Mouse (Mus musculus) spleen, postnatal 4 days (tissue): ENCODE results near the gene Snrpc.

Experiments
- DNase-seq, 2 experiments: peaks; one replicate each; pipeline ENCODE4 v3.0.0; 2022; ENCODE audit warnings: low spot score in 2 of 2

The Snrpc gene

DNA sequence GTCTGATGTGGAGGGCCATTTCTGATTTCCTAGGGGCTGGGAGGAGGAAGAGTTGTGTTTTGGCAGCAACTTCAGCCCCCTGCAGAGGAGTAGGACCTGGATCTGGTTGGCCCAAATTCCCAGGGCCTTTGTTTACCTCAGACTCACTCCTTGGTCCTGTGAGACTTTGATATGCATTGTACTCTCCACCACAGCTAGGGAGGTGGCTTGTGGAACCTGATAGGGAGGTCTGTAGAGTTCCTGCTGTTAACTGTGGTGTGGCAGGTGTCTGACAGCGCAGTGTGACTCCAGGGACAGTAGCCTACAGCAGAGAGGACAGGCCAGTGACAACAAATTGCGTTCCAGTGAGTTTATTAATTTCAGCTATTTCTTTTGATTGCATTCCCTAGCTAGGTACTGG lies 21.2 kb downstream of the Snrpc start:
- DNase-seq = no peak

DNA sequence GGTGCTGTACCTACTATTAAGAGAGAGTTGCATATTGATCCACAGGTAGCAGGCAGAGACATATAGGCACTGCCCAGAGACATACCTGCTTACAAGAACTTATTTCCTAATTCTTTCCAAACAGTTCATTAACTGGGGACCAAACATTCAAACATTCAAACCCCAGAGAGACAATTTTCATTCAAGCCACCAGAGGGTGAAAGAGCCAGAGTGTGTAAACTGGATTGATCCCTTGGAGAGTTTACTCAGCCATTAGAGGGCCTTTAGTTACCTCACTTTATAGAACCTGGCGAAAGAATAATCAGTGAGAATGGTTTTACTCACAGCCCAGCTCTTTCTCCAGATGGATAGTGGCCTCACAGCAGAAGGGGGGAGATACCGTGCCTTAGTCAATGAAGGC lies 27.5 kb downstream of the Snrpc start:
- no peak for DNase-seq

DNA sequence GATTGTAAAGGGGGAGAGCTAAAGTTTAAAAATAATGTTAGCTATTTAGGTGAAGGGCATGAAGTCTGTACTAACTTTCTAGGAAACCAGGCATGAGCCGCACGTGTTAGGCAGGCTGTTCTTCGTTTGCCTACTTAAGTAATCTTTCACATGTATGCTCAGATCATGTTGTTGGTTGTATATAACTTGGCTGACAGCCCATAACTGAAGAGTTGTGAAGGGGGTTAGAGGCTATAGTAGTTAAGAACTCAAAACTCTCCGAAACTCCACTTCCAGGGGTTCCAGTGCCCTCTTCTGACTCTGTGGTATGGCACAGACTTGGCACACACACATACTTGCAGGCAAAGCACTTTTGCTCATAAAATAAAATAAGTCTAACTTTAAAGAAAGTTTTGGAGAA lies 28.8 kb downstream of the Snrpc start:
- DNase-seq = no peak

DNA sequence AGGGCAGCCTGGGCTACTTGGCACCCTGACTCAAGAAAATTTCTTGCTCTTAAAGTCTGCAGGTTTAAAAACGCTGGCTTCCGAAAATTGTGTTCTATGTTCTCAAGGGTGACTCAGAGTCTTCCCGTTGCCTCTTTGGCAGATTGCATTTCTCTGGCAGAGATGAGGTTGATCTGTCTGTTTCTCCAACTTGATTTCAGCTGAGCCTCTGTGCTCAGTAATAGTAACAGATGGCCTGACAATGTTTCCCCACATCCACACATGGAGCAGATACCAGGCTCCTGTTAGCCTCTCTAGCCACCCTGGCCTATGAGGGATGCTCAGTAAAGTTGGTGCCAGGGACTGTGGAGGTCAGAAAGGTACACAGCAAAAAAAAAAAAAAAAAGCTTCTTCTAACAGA lies 33.9 kb downstream of the Snrpc start:
- DNase-seq = no peak

DNA sequence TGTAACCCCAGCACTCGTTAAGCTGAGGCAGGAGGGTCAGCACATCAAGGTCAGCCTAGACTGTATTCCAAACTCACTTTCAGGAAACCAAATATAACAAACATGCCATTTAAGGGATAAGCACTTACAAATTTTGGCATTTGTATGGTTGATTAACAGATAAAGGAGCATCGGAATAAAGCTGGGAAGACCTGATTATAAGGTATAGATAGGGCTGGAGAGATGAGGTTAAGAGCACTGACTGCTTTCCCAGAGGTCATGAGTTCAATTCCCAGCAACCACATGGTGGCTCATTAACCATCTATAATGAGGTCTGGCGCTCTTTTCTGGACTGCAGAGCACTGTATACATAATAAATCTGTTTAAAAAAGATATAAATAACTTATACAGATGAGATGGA lies 35.6 kb downstream of the Snrpc start:
- DNase-seq = no peak

DNA sequence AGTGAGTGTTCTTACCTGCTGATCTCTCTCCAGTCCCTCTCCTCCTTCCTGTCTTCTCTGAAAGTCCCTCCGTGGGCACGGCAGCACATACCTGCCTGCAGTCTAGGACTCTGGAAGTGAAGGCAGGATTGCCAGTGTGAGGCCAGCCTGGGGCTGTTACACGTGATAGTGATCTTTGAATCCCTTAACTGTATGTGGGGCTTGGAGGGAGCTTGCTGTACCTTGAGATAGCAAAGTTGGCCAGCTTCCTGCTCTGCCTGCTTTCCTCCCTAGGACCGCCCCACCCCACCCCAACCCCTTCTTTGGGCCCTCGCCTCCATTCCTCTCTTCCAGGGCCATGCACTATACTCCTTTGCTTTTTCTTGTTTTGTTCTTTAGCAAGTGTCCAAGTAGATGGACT lies 36.6 kb downstream of the Snrpc start:
- peak in 1 of 2 experiments; percentile 32 for DNase-seq

DNA sequence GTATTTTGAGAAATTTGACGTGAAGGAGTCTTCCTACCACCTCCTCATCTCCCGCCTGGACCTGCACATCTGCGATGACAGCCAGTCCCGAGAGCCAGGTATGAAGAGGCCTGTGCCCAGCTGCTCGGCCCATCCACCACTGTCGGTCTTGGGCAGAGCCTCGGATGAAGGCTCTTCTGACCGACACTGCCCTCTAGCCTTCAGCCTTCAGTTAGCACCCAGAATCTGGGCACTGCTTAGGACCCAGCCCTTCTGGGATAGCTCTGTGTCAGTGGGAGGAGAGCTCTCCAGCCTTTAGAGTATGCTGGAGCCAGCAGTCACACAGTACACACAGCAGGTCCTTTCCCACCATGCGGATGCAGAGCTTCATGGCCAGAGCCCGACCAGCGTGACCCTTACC lies 43.6 kb downstream of the Snrpc start:
- no peak for DNase-seq

DNA sequence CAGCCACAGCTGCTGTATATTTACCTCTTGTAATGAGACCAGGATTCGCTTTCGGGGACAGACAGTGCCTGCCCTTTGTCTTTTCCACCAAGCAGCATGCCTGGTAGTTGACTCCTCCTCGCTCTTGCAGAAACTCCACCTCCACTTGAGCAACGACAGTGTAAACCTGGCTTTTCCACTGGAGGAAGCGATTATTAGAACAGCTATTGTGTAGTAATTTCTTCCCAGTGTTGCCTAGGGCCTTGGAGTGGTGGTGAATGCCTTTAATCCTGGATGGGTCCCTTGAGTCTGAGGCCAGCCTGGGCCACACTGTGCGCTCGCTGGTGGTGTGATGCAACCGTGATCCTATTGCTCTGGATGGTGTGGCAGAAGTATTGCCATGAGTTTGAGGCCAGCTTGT lies 45.2 kb downstream of the Snrpc start:
- DNase-seq = no peak

DNA sequence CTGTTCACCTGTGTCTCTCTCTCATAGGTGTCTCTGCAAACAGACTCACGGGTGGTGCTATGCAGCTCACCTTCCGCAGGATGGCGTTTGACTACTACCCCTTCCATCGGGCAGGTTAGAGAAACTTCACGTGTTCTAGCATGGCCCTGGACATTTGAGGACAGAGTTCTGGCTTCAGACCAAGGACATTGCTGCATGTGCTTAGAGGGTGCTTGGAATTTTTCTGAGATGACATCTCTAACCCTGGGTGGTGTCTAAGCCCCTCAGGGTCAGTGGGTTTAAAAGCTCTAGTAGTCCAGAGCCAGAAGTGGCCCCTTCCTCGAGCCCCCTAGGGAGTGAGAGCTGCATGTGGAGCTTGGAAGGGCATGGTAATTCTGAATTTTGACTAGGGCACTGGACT lies 46.0 kb downstream of the Snrpc start:
- DNase-seq = no peak

DNA sequence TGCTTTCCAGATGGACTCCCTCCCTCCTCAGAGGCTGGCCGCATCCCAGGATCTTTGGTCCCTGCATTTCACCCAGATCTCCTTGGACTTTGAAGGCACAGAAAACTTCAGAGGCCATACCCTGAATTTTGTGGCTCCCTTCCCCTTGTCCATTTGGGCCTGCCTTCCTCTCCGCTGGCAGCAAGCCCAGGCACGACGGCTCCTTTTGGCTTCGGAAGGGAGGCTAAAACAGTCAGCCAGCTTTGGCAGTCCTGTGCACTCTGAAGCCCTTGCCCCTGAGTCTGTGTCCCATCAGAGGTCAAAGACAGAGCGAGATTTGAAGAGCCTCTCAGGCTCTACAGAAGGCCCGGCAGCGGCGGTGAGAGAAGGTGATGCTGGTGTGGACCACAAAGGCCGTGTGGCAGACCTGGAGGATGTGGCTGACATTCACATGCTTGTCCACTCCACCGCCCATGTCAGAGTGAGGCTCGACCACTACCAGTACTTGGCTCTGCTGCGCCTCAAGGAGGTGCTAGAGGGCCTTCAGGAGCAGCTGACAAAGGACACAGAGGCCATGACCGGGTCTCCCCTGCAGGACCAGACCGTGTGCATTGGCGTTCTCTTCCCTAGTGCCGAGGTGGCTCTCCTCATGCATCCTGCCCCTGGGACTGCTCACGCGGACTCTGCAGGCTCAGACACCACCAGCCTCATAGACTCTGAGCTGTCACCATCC lies 48.7 kb downstream of the Snrpc start:
- DNase-seq = no peak
